Mouse (Mus musculus) cerebellum, adult 2 months (tissue): Measurements from ENCODE around the gene Gsta1. TPM values are rescaled to one million over a fixed set of nuclear protein-coding genes. Genes with fewer than 3 reads are reported as not detected.
"Not testable (repeated sequence)": the region's sequence is repeated elsewhere in the genome, so short reads cannot be mapped to it uniquely, and the experiment has no call there.

Experiments
- DNase-seq, 2 experiments: peaks; one replicate each; pipeline ENCODE4 v3.0.0; 2021
- H3K27ac ChIP-seq: fragments of 200-500 bp; 2 replicates; pipeline ENCODE4 v1.5.1; 2012; ENCODE audit warnings: low read length, control low read depth, inconsistent platforms; ENCODE audit not compliant: insufficient read depth
- H3K27me3 ChIP-seq: fragments of 200-500 bp; 2 replicates; pipeline ENCODE4 v1.6.1; 2012; ENCODE audit warnings: inconsistent platforms, mild to moderate bottlenecking, low read length, moderate library complexity; ENCODE audit not compliant: control insufficient read depth, insufficient read depth
- H3K4me1 ChIP-seq: fragments of 200-500 bp; 2 replicates; pipeline ENCODE4 v1.6.1; 2011; ENCODE audit warnings: low read length; ENCODE audit not compliant: control insufficient read depth, insufficient read depth
- H3K4me3 ChIP-seq: fragments of 200-500 bp; replicated peaks from 2 replicates; pipeline ENCODE3; 2011; ENCODE audit warnings: mild to moderate bottlenecking, low read depth, low read length, control low read depth; ENCODE audit not compliant: insufficient read depth
- CTCF ChIP-seq: fragments of 200-500 bp; IDR thresholded peaks from 2 replicates; pipeline ENCODE4 v1.5.1; 2011; ENCODE audit warnings: low read depth, mild to moderate bottlenecking, control low read depth, low read length, moderate library complexity, borderline replicate concordance; ENCODE audit not compliant: insufficient read depth
- POLR2A ChIP-seq: fragments of 200-500 bp; IDR thresholded peaks from 2 replicates; pipeline ENCODE4 v1.6.1; 2011; ENCODE audit warnings: low read length, control low read depth, borderline replicate concordance; ENCODE audit not compliant: insufficient read depth
- WGBS: fragments of 180-500 bp; shearing (Covaris S2); methylation state at CpG from one replicate; pipeline ENCODE4 v1.1.7; 2018; 5-methylcytosine and 5-hydroxymethylcytosine counted together
- polyA plus RNA-seq: library from polyadenylated mRNA; depleted of rRNA; stranded (reverse); fragments of >200 nt; gene quantifications from 2 replicates; pipeline ENCODE4 v1.2.3, GENCODE M21; 2012

Gsta1 gene
- polyA plus RNA-seq, 1 experiment = not detected

GRCm38 (mm10) chr9:78222616-78223015, 7.8 kb upstream of the Gsta1 start:
- Histone ChIP-seq H3K4me1 (no peaks in the 10 kb centered on the region), H3K4me3 (no peak overlapping the region), H3K27me3 (no peaks in the 10 kb centered on the region), H3K27ac (no peak overlapping the region)
- WGBS = 82% methylated on average over 8 of the region's 8 CpGs
- DNase-seq = no peak
- TF ChIP-seq CTCF (no peak), POLR2A (no peak)

- DNase-seq = no peak
Measured at GRCm38 (mm10) chr9:78223221-78223902, 7.1 kb upstream of the Gsta1 start.

GRCm38 (mm10) chr9:78224418-78224817, 6.0 kb upstream of the Gsta1 start:
- no peak overlapping the region for H3K4me3 ChIP-seq
- H3K4me1 ChIP-seq = no peaks in the 10 kb centered on the region
- H3K27ac ChIP-seq = no peak overlapping the region
- 93% methylated on average over 2 of the region's 2 CpGs for WGBS
- no peak for DNase-seq
- no peaks in the 10 kb centered on the region for H3K27me3 ChIP-seq
- no peak for TF ChIP-seq POLR2A

More at GRCm38 (mm10) chr9:78223221-78223902, 7.1 kb upstream of the Gsta1 start:
- no peak for TF ChIP-seq CTCF
- no peak for TF ChIP-seq POLR2A
- Histone ChIP-seq H3K4me3 (no peak overlapping the region), H3K27me3 (no peaks in the 10 kb centered on the region), H3K4me1 (no peaks in the 10 kb centered on the region), H3K27ac (no peak overlapping the region)
- WGBS = 63% methylated on average over 10 of the region's 10 CpGs

GRCm38 (mm10) chr9:78225304-78225703, 5.2 kb upstream of the Gsta1 start:
- TF ChIP-seq POLR2A = no peak
- TF ChIP-seq CTCF = no peak

GRCm38 (mm10) chr9:78228122-78228521, 2.3 kb upstream of the Gsta1 start:
- no peak overlapping the region for H3K27ac ChIP-seq
- H3K4me3 ChIP-seq = no peak overlapping the region
- 97% methylated on average over 2 of the region's 2 CpGs for WGBS
- H3K4me1 ChIP-seq = no peaks in the 10 kb centered on the region
- no peak for DNase-seq
- H3K27me3 ChIP-seq = no peaks in the 10 kb centered on the region
- TF ChIP-seq CTCF = no peak
- no peak for TF ChIP-seq POLR2A

More at GRCm38 (mm10) chr9:78225304-78225703, 5.2 kb upstream of the Gsta1 start:
- no peak for DNase-seq
- no peak overlapping the region for H3K27ac ChIP-seq
- no peaks in the 10 kb centered on the region for H3K27me3 ChIP-seq
- no peaks in the 10 kb centered on the region for H3K4me1 ChIP-seq
- no peak overlapping the region for H3K4me3 ChIP-seq
- WGBS = 76% methylated on average over 11 of the region's 11 CpGs

- not testable (repeated sequence) for H3K27ac ChIP-seq, H3K4me1 ChIP-seq, DNase-seq, H3K27me3 ChIP-seq, H3K4me3 ChIP-seq
- WGBS = 63% methylated on average over 3 of the region's 3 CpGs
Measured at GRCm38 (mm10) chr9:78229658-78230057, 798 bp upstream of the Gsta1 start.

GRCm38 (mm10) chr9:78233121-78233695, 2.8 kb downstream of the Gsta1 start:
- not testable (repeated sequence) for H3K27me3 ChIP-seq, DNase-seq, H3K4me1 ChIP-seq, H3K27ac ChIP-seq, H3K4me3 ChIP-seq
- WGBS = no CpG with 5 or more reads among the region's 10 CpGs

- WGBS = 38% methylated on average over 4 of the region's 4 CpGs
- peak in 1 of 2 experiments; percentile 14 for DNase-seq
Measured at GRCm38 (mm10) chr9:78255683-78256470, 25.4 kb downstream of the Gsta1 start.

GRCm38 (mm10) chr9:78256914-78257313, 26.5 kb downstream of the Gsta1 start, which contains the start of gene Gm3776:
Gm3776 (plus strand) TSS chr9:78257129.
- not testable (repeated sequence) for H3K27ac ChIP-seq, H3K4me1 ChIP-seq, H3K27me3 ChIP-seq, DNase-seq, H3K4me3 ChIP-seq
- WGBS = 88% methylated on average over 2 of the region's 3 CpGs

More at GRCm38 (mm10) chr9:78255683-78256470, 25.4 kb downstream of the Gsta1 start:
- H3K27me3 ChIP-seq, H3K27ac ChIP-seq, H3K4me1 ChIP-seq, H3K4me3 ChIP-seq: not testable (repeated sequence)
